Mouse (Mus musculus): Measurements from ENCODE around the gene Gas2l2. TPM values are rescaled to one million over a fixed set of nuclear protein-coding genes. Genes with fewer than 3 reads are reported as not detected.

The Gas2l2 gene
- polyA plus RNA-seq, 1 experiment from 2014 or later: not detected

DNA sequence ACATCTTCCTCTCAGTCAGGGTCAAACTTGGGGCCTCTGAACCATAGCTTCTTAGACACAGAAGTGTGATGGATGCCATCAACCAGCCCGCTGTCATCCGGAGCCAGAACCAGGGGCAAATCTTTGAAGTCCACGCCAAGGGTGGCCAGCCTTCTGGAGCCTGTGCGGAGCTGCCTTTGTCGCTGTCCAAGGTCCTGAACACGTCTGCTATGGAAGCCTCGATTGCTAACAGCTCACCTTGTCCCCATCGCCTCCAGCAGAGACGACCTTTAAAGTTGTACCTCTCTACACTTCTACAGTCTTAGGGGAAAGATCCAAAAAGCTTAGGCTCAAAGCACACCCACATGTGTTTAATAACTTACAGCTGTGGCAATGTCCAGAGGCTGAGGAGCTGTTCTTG lies 8.0 kb downstream of the Gas2l2 start:
- Histone ChIP-seq H3K4me3 (ENCODE audit: low read depth, low read length) (no peak overlapping the region), H3K4me2 (ENCODE audit: low read depth, low read length) (no peak overlapping the region), H3K27ac (ENCODE audit: low read depth) (no peak overlapping the region), H3K9me3 (ENCODE audit: low read length) (no peaks in the 10 kb centered on the region), H3K4me1 (ENCODE audit: insufficient read depth) (no peaks in the 10 kb centered on the region; the same call in 1 of the 2 replicates), H3K9ac (replicated peaks) (no peak overlapping the region), H3K36me3 (replicated peaks; ENCODE audit: insufficient read depth, low read length) (no peaks in the 10 kb centered on the region), H3K27me3 (ENCODE audit: insufficient read depth, low read length) (peaks cover 35% of the 10 kb centered on the region)
- 1% methylated on average over 9 of the region's 9 CpGs for WGBS (ENCODE audit: insufficient replicate concordance)
- no peak for ATAC-seq
- peak; percentile 81 for DNase-seq
- TF ChIP-seq CTCF (IDR thresholded peaks at IDR 0.05; ENCODE audit: low read depth) (no peak), EP300 (IDR thresholded peaks at IDR 0.05; ENCODE audit: low read depth) (no peak)

DNA sequence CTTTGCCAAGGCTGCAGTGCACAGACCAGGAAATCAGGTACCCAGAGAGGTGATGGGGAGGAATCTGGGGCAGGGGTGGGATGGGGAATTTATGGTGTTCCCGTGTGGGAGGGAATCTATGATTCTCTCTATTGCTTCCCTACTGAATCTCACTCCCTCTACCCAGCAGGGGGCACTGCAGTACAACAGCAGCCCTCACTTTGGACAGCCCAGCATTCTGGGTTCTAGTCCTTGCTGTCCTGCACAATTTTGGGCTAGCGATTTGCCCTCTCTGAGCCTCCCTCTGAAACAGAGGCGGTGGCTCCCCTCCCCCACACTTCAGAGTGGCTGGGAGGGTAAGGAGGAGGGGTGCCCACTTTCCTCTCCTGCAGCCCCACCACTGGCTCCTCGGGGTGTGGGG lies 8.9 kb downstream of the Gas2l2 start:
- Histone ChIP-seq H3K4me1 (ENCODE audit: insufficient read depth) (no peaks in the 10 kb centered on the region; the same call in 1 of the 2 replicates), H3K9ac (replicated peaks) (no peak overlapping the region), H3K4me3 (ENCODE audit: low read depth, low read length) (no peak overlapping the region), H3K27me3 (ENCODE audit: insufficient read depth, low read length) (peaks cover 33% of the 10 kb centered on the region), H3K36me3 (replicated peaks; ENCODE audit: insufficient read depth, low read length) (no peaks in the 10 kb centered on the region), H3K9me3 (ENCODE audit: low read length) (no peaks in the 10 kb centered on the region), H3K4me2 (ENCODE audit: low read depth, low read length) (no peak overlapping the region), H3K27ac (ENCODE audit: low read depth) (no peak overlapping the region)
- TF ChIP-seq CTCF (IDR thresholded peaks at IDR 0.05; ENCODE audit: low read depth) (peak; percentile 55), EP300 (IDR thresholded peaks at IDR 0.05; ENCODE audit: low read depth) (no peak)
- WGBS (ENCODE audit: insufficient replicate concordance): 22% methylated on average over 4 of the region's 4 CpGs
- ATAC-seq: no peak
- no peak for DNase-seq

GRCm38 (mm10) chr11:83418566-83418965 lies 10.7 kb downstream of the Gas2l2 start:
- H3K9ac ChIP-seq (replicated peaks): no peak overlapping the region
- H3K9me3 ChIP-seq (ENCODE audit: low read length): no peaks in the 10 kb centered on the region
- 6% methylated on average over 37 of the region's 38 CpGs for WGBS (ENCODE audit: insufficient replicate concordance)
- H3K27ac ChIP-seq (ENCODE audit: low read depth): no peak overlapping the region
- H3K4me3 ChIP-seq (ENCODE audit: low read depth, low read length): no peak overlapping the region
- H3K36me3 ChIP-seq (replicated peaks; ENCODE audit: insufficient read depth, low read length): no peaks in the 10 kb centered on the region
- DNase-seq: no peak
- no peak for TF ChIP-seq EP300 (IDR thresholded peaks at IDR 0.05; ENCODE audit: low read depth)
- TF ChIP-seq CTCF (IDR thresholded peaks at IDR 0.05; ENCODE audit: low read depth): peak; percentile 20; the same call in 1 of the 2 replicates
- ATAC-seq: no peak
- no peaks in the 10 kb centered on the region; the same call in 1 of the 2 replicates for H3K4me1 ChIP-seq (ENCODE audit: insufficient read depth)
- H3K4me2 ChIP-seq (ENCODE audit: low read depth, low read length): no peak overlapping the region
- H3K27me3 ChIP-seq (ENCODE audit: insufficient read depth, low read length): peaks cover 33% of the 10 kb centered on the region

DNA sequence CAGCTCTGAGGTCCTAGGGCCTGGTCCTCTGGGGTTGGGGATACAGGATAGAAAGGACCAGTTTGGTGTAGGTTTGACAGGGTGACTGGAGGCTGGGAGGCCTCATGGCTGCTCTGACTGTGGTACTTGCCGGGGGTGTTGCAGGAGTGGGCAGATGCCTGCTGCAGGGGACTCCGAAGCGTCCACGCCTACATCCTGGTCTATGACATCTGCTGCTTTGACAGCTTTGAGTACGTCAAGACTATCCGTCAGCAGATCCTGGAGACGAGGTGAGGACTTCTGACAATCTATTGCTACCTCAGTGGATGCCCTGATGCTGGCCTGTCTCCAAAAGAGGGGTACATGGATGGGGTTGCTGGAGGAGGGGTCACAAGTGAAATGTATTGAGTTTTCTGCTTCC lies 11.5 kb downstream of the Gas2l2 start:
- 77% methylated on average over 7 of the region's 7 CpGs for WGBS (ENCODE audit: insufficient replicate concordance)
- H3K9me3 ChIP-seq (ENCODE audit: low read length): no peaks in the 10 kb centered on the region
- H3K27ac ChIP-seq (ENCODE audit: low read depth): no peak overlapping the region
- no peak for ATAC-seq
- H3K4me2 ChIP-seq (ENCODE audit: low read depth, low read length): no peak overlapping the region
- peaks cover 34% of the 10 kb centered on the region for H3K27me3 ChIP-seq (ENCODE audit: insufficient read depth, low read length)
- no peaks in the 10 kb centered on the region; the same call in 1 of the 2 replicates for H3K4me1 ChIP-seq (ENCODE audit: insufficient read depth)
- TF ChIP-seq EP300 (IDR thresholded peaks at IDR 0.05; ENCODE audit: low read depth) (no peak), CTCF (IDR thresholded peaks at IDR 0.05; ENCODE audit: low read depth) (no peak)
- H3K36me3 ChIP-seq (replicated peaks; ENCODE audit: insufficient read depth, low read length): no peaks in the 10 kb centered on the region
- no peak overlapping the region for H3K9ac ChIP-seq (replicated peaks)
- DNase-seq: no peak
- H3K4me3 ChIP-seq (ENCODE audit: low read depth, low read length): no peak overlapping the region

DNA sequence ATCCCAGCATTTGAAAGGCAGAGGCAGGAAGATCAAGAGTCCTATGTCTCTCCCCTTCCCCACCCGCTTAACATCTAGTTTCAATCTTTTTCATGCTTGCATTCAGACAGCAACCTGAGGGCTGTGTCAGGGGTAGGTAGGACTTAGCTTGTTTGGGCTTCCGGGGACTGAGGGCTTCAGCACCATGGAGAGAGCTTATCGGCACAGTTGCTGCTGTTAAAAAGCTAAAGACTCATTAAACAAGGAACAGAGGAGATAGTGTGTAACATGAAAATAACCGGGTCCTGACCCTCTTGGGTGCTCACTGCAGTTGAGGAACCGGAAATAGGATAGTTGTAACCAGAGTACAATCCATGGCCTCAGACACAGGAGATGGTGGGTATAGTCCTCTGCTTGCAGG lies 12.2 kb downstream of the Gas2l2 start:
- DNase-seq: peak; percentile 66
- H3K27me3 ChIP-seq (ENCODE audit: insufficient read depth, low read length): peaks cover 39% of the 10 kb centered on the region
- no peak for TF ChIP-seq CTCF (IDR thresholded peaks at IDR 0.05; ENCODE audit: low read depth)
- no peak for TF ChIP-seq EP300 (IDR thresholded peaks at IDR 0.05; ENCODE audit: low read depth)
- no peak overlapping the region for H3K4me2 ChIP-seq (ENCODE audit: low read depth, low read length)
- ATAC-seq: no peak
- WGBS (ENCODE audit: insufficient replicate concordance): 11% methylated on average over 5 of the region's 5 CpGs
- H3K36me3 ChIP-seq (replicated peaks; ENCODE audit: insufficient read depth, low read length): no peaks in the 10 kb centered on the region
- no peaks in the 10 kb centered on the region; the same call in 1 of the 2 replicates for H3K4me1 ChIP-seq (ENCODE audit: insufficient read depth)
- H3K27ac ChIP-seq (ENCODE audit: low read depth): no peak overlapping the region
- no peak overlapping the region for H3K4me3 ChIP-seq (ENCODE audit: low read depth, low read length)
- no peaks in the 10 kb centered on the region for H3K9me3 ChIP-seq (ENCODE audit: low read length)
- H3K9ac ChIP-seq (replicated peaks): no peak overlapping the region

GRCm38 (mm10) chr11:83410510-83410909 lies 18.7 kb downstream of the Gas2l2 start:
- H3K27me3 ChIP-seq (ENCODE audit: insufficient read depth, low read length): peaks cover 35% of the 10 kb centered on the region
- 53% methylated on average over 6 of the region's 6 CpGs for WGBS (ENCODE audit: insufficient replicate concordance)
- no peak overlapping the region for H3K9ac ChIP-seq (replicated peaks)
- DNase-seq (no peak), ATAC-seq (no peak)
- H3K9me3 ChIP-seq (ENCODE audit: low read length): no peaks in the 10 kb centered on the region
- H3K4me1 ChIP-seq (ENCODE audit: insufficient read depth): peaks cover 5% of the 10 kb centered on the region
- TF ChIP-seq CTCF (IDR thresholded peaks at IDR 0.05; ENCODE audit: low read depth) (no peak), EP300 (IDR thresholded peaks at IDR 0.05; ENCODE audit: low read depth) (no peak)
- no peak overlapping the region for H3K4me3 ChIP-seq (ENCODE audit: low read depth, low read length)
- H3K4me2 ChIP-seq (ENCODE audit: low read depth, low read length): no peak overlapping the region
- H3K36me3 ChIP-seq (replicated peaks; ENCODE audit: insufficient read depth, low read length): no peaks in the 10 kb centered on the region
- no peak overlapping the region for H3K27ac ChIP-seq (ENCODE audit: low read depth)
